Mouse (Mus musculus): Measurements from ENCODE around the gene Prss2. TPM values are rescaled to one million over a fixed set of nuclear protein-coding genes. Genes with fewer than 3 reads are reported as not detected.

Prss2 gene
- total and polyA plus RNA-seq, 2 experiments from 2014 or later = not detected

DNA sequence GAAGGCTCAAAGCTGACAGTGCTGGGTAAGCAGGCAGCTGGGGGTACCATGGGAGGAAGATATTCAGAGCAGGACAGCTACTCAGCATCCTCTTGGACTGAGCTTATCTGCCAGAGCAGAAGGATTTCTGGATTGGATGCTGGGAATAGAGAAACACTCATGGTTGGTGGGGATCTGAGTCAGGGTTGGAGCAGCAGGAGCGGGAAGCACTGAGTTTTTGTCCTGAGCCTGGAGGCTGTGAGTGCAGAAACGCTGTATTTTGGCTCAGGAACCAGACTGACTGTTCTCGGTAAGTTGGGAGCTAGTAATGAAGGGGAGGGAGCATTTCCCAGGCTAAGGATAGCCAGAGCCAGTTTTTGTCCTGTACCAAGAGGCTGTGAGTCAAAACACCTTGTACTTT, 21.4 kb downstream of the Prss2 start:
- H3K4me3 ChIP-seq (ENCODE audit: low read length) = peak overlapping the region; percentile 38

DNA sequence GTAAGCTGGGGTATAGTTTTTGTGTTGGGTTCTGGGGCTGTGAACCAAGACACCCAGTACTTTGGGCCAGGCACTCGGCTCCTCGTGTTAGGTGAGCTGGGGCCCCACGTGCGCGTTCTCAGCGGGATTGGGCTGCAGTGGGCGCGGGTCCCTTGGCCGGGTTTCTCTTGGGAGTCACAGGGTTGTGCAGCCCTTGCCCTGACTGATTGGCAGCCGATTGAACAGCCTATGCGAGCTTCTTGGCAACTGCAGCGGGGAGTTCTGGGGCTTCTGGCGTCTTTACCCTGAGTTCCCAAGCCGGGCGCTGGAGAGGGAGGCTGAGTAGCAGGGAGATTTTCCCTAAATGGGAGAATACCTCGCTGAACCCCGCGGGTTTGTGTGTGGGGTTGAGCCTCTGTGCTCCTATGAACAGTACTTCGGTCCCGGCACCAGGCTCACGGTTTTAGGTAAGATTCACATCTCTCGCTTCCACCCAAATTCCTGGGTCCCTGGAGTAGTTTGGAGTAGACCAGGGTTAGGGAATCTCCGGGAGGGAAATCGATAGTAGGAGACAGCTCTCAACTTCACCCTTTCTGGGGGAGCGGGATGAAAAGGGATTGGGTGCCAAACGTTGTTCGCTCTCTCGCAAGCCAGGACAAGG, 21.9 kb downstream of the Prss2 start:
- DNase-seq (ENCODE audit: low spot score) (peak; percentile 29), ATAC-seq (0 out of 2 replicates have a peak, but pooled peaks have one; percentile 13)
- Histone ChIP-seq H3K4me2 (ENCODE audit: low read depth, low read length) (peak overlapping the region; percentile 71), H3K36me3 (ENCODE audit: insufficient read depth, low read length) (no peaks in the 10 kb centered on the region), H3K4me3 (ENCODE audit: low read length) (peak overlapping the region; percentile 38), H3K4me1 (ENCODE audit: insufficient read depth, low read length) (peaks cover 4% of the 10 kb centered on the region), H3K27ac (no peak overlapping the region), H3K9me3 (ENCODE audit: low read length) (no peaks in the 10 kb centered on the region), H3K9ac (replicated peaks; ENCODE audit: low read length) (peak overlapping the region; percentile 25; the same call in 1 of the 2 replicates), H3K27me3 (ENCODE audit: insufficient read depth, low read length) (no peaks in the 10 kb centered on the region)
- no peak for TF ChIP-seq CTCF (IDR thresholded peaks at IDR 0.05; ENCODE audit: low read depth)
- 6% methylated on average over 28 of the region's 28 CpGs for WGBS

More for the DNA sequence above, 21.4 kb downstream of the Prss2 start:
- peaks cover 4% of the 10 kb centered on the region for H3K4me1 ChIP-seq (ENCODE audit: insufficient read depth, low read length)
- peak overlapping the region; percentile 71 for H3K4me2 ChIP-seq (ENCODE audit: low read depth, low read length)
- TF ChIP-seq CTCF (IDR thresholded peaks at IDR 0.05; ENCODE audit: low read depth) = no peak
- H3K27me3 ChIP-seq (ENCODE audit: insufficient read depth, low read length) = no peaks in the 10 kb centered on the region
- no peaks in the 10 kb centered on the region for H3K9me3 ChIP-seq (ENCODE audit: low read length)
- H3K27ac ChIP-seq = no peak overlapping the region
- ATAC-seq (no peak; the same call in 1 of the 2 replicates), DNase-seq (ENCODE audit: low spot score) (peak; percentile 2)
- H3K36me3 ChIP-seq (ENCODE audit: insufficient read depth, low read length) = no peaks in the 10 kb centered on the region
- peak overlapping the region; percentile 25; the same call in 1 of the 2 replicates for H3K9ac ChIP-seq (replicated peaks; ENCODE audit: low read length)
- 17% methylated on average over 3 of the region's 3 CpGs for whole genome bisulfite sequencing

GRCm38 (mm10) chr6:41544381-41544924, 22.9 kb downstream of the Prss2 start:
- H3K36me3 ChIP-seq (ENCODE audit: insufficient read depth, low read length) = no peaks in the 10 kb centered on the region
- 51% methylated on average over 5 of the region's 5 CpGs for WGBS
- no peak overlapping the region for H3K4me3 ChIP-seq (ENCODE audit: low read length)
- H3K27ac ChIP-seq = no peak overlapping the region
- peak overlapping the region; percentile 71 for H3K4me2 ChIP-seq (ENCODE audit: low read depth, low read length)
- TF ChIP-seq CTCF (IDR thresholded peaks at IDR 0.05; ENCODE audit: low read depth) = no peak
- H3K27me3 ChIP-seq (ENCODE audit: insufficient read depth, low read length) = no peaks in the 10 kb centered on the region
- H3K9ac ChIP-seq (replicated peaks; ENCODE audit: low read length) = no peak overlapping the region
- no peaks in the 10 kb centered on the region for H3K9me3 ChIP-seq (ENCODE audit: low read length)
- ATAC-seq (peak; percentile 85), DNase-seq (ENCODE audit: low spot score) (peak; percentile 50)
- H3K4me1 ChIP-seq (ENCODE audit: insufficient read depth, low read length) = peaks cover 4% of the 10 kb centered on the region

- no peaks in the 10 kb centered on the region for H3K36me3 ChIP-seq (ENCODE audit: insufficient read depth, low read length)
- peaks cover 4% of the 10 kb centered on the region for H3K4me1 ChIP-seq (ENCODE audit: insufficient read depth, low read length)
- no peak overlapping the region for H3K27ac ChIP-seq
- 77% methylated on average over 4 of the region's 4 CpGs for whole genome bisulfite sequencing
- TF ChIP-seq CTCF (IDR thresholded peaks at IDR 0.05; ENCODE audit: low read depth) = no peak
- no peaks in the 10 kb centered on the region for H3K27me3 ChIP-seq (ENCODE audit: insufficient read depth, low read length)
- DNase-seq (ENCODE audit: low spot score) (no peak), ATAC-seq (no peak)
- H3K4me2 ChIP-seq (ENCODE audit: low read depth, low read length) = no peak overlapping the region
- H3K9ac ChIP-seq (replicated peaks; ENCODE audit: low read length) = no peak overlapping the region
- no peaks in the 10 kb centered on the region for H3K9me3 ChIP-seq (ENCODE audit: low read length)
- no peak overlapping the region for H3K4me3 ChIP-seq (ENCODE audit: low read length)
Observed at GRCm38 (mm10) chr6:41545266-41545665, 23.7 kb downstream of the Prss2 start.

- ATAC-seq (no peak), DNase-seq (ENCODE audit: low spot score) (no peak)
- Histone ChIP-seq H3K4me2 (ENCODE audit: low read depth, low read length) (no peak overlapping the region), H3K27me3 (ENCODE audit: insufficient read depth, low read length) (no peaks in the 10 kb centered on the region), H3K36me3 (ENCODE audit: insufficient read depth, low read length) (no peaks in the 10 kb centered on the region), H3K9me3 (ENCODE audit: low read length) (no peaks in the 10 kb centered on the region), H3K9ac (replicated peaks; ENCODE audit: low read length) (no peak overlapping the region), H3K4me1 (ENCODE audit: insufficient read depth, low read length) (peaks cover 4% of the 10 kb centered on the region), H3K4me3 (ENCODE audit: low read length) (no peak overlapping the region), H3K27ac (no peak overlapping the region)
- 89% methylated on average over 5 of the region's 5 CpGs for WGBS
- TF ChIP-seq CTCF (IDR thresholded peaks at IDR 0.05; ENCODE audit: low read depth) = no peak
Observed at GRCm38 (mm10) chr6:41547056-41547650, 25.6 kb downstream of the Prss2 start.

DNA sequence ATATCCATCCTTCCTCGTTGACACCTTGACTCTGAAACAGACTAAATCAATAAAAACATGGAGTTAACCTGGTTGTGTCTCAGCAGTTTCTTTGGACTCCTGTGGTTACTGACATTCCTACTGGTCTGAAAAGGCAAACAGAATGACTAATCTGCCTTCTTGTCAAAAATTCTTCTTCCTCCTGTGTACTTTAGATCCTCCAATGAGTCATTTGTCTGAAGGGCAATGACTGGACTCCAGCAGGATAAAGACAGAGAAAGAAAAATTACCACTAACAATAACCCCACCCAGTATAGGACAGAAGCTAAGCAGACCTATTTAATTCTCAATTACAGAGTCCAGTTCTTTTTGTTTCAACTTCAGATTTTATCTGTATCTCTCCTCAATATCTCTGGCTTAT, 26.7 kb downstream of the Prss2 start:
- Histone ChIP-seq H3K27me3 (ENCODE audit: insufficient read depth, low read length) (no peaks in the 10 kb centered on the region), H3K36me3 (ENCODE audit: insufficient read depth, low read length) (no peaks in the 10 kb centered on the region), H3K4me1 (ENCODE audit: insufficient read depth, low read length) (peaks cover 4% of the 10 kb centered on the region), H3K9ac (replicated peaks; ENCODE audit: low read length) (no peak overlapping the region), H3K27ac (no peak overlapping the region), H3K9me3 (ENCODE audit: low read length) (no peaks in the 10 kb centered on the region), H3K4me2 (ENCODE audit: low read depth, low read length) (no peak overlapping the region), H3K4me3 (ENCODE audit: low read length) (no peak overlapping the region)
- no peak for ATAC-seq
- TF ChIP-seq CTCF (IDR thresholded peaks at IDR 0.05; ENCODE audit: low read depth) = no peak
- DNase-seq (ENCODE audit: low spot score) = no peak
- 56% methylated on average over 1 of the region's 1 CpGs for whole genome bisulfite sequencing

Measured in hindbrain, postnatal 0 days (tissue).